Mouse (Mus musculus): Measurements from ENCODE around the gene Cyp4f37. TPM values are rescaled to one million over a fixed set of nuclear protein-coding genes. Genes with fewer than 3 reads are reported as not detected.

The Cyp4f37 gene
- not detected in 4 replicates for total RNA-seq (2023)

GRCm38 (mm10) chr17:32621018-32621417 lies at the start of gene Cyp4f37:
Gene Cyp4f37 (plus strand): TSS chr17:32621309.

GRCm38 (mm10) chr17:32658712-32659111 lies 37.6 kb downstream of the Cyp4f37 start, which contains the start of gene Cyp4f40:
Gene Cyp4f40 (plus strand): TSS chr17:32658900.

GRCm38 (mm10) chr17:32685048-32685750 lies 64.1 kb downstream of the Cyp4f37 start, which contains the start of gene Cyp4f15:
Gene Cyp4f15 (plus strand): TSS chr17:32685627.

Other genes starting within 250 kb of the Cyp4f37 start
- 40.7 to 43.8 TPM (median 41.4 TPM) in 4 replicates for gene Wiz, start 231.9 kb upstream of the Cyp4f37 start, total RNA-seq (2023)
- gene Rasal3, start 217.7 kb upstream of the Cyp4f37 start, total RNA-seq (2023) = 257 to 296 TPM (median 281 TPM) in 4 replicates
- gene Pglyrp2, start 197.1 kb upstream of the Cyp4f37 start, total RNA-seq (2023) = 32.7 to 37.3 TPM (median 34.1 TPM) in 4 replicates
- gene Cyp4f39, start 168.6 kb upstream of the Cyp4f37 start, total RNA-seq (2023) = 0.33 TPM in 1 of 4 replicates, not detected in the others
- 0.33 to 0.83 TPM (median 0.41 TPM) in 4 replicates for gene Cyp4f17, start 115.3 kb upstream of the Cyp4f37 start, total RNA-seq (2023)
- 0.92 to 6.7 TPM (median 1.3 TPM) in 4 replicates for gene Cyp4f16, start 84.8 kb upstream of the Cyp4f37 start, total RNA-seq (2023)
- gene Cyp4f40, start 37.6 kb downstream of the Cyp4f37 start, total RNA-seq (2023) = not detected in 4 replicates
- gene Cyp4f15, start 64.3 kb downstream of the Cyp4f37 start, total RNA-seq (2023) = not detected in 4 replicates
- 82.6 to 90.7 TPM (median 88.4 TPM) in 4 replicates for gene Zfp871, start 167.0 kb downstream of the Cyp4f37 start, total RNA-seq (2023)
- 0.25 to 0.37 TPM (median 0.27 TPM) in 3 of 4 replicates, not detected in the other for gene Zfp811, start 188.6 kb downstream of the Cyp4f37 start, total RNA-seq (2023)
- 3.9 to 9.0 TPM (median 7.0 TPM) in 4 replicates for gene Zfp799, start 209.0 kb downstream of the Cyp4f37 start, total RNA-seq (2023)